Mouse (Mus musculus) neural tube, embryonic 11.5 days (tissue): ENCODE data around the gene Bsg. TPM values are rescaled to one million over a fixed set of nuclear protein-coding genes. Genes with fewer than 3 reads are reported as not detected.

Experiments used
- ATAC-seq: fragments of 200-750 bp; cut with Nextera tagmentation; 2 replicates; pipeline ENCODE4 v1.8.0; 2017; ENCODE audit warnings: moderate number of reproducible peaks, mild to moderate bottlenecking, moderate TSS enrichment, moderate library complexity; ENCODE audit not compliant: insufficient read depth, low FRiP score, low TSS enrichment
- DNase-seq: peaks from one replicate; pipeline ENCODE4 v3.0.0-alpha.2; 2015; ENCODE audit warnings: low spot score
- H3K27ac ChIP-seq: fragments of 300-500 bp; sonication (generic); 2 replicates; pipeline ENCODE4 v1.5.1; 2014; ENCODE audit warnings: low read depth, mild to moderate bottlenecking, low read length
- H3K27me3 ChIP-seq: fragments of 300-500 bp; sonication (generic); 2 replicates; pipeline ENCODE4 v1.6.1; 2014; ENCODE audit warnings: mild to moderate bottlenecking, low read length, mixed read lengths; ENCODE audit not compliant: control insufficient read depth, insufficient read depth
- H3K36me3 ChIP-seq: fragments of 300-500 bp; sonication (generic); 2 replicates; pipeline ENCODE4 v1.6.1; 2014; ENCODE audit warnings: mild to moderate bottlenecking, low read length, moderate library complexity, mixed read lengths; ENCODE audit not compliant: control insufficient read depth, insufficient read depth
- H3K4me1 ChIP-seq: fragments of 300-500 bp; sonication (generic); 2 replicates; pipeline ENCODE4 v1.6.1; 2014; ENCODE audit warnings: low read length, mixed read lengths; ENCODE audit not compliant: control insufficient read depth, insufficient read depth
- H3K4me2 ChIP-seq: fragments of 300-500 bp; sonication (generic); 2 replicates; pipeline ENCODE4 v1.6.1; 2014; ENCODE audit warnings: low read depth, mild to moderate bottlenecking, moderate library complexity
- H3K4me3 ChIP-seq: fragments of 300-500 bp; sonication (generic); 2 replicates; pipeline ENCODE4 v1.5.1; 2014; ENCODE audit warnings: low read depth, low read length
- H3K9ac ChIP-seq: fragments of 300-500 bp; sonication (generic); 2 replicates; pipeline ENCODE4 v1.6.1; 2014; ENCODE audit warnings: mild to moderate bottlenecking, low read length
- H3K9me3 ChIP-seq: fragments of 300-500 bp; sonication (generic); 2 replicates; pipeline ENCODE4 v1.6.1; 2016; ENCODE audit warnings: low read length; ENCODE audit not compliant: control insufficient read depth
- WGBS: fragments of 180-500 bp; shearing (Covaris S2); extraction: QIAGEN DNeasy Blood & Tissue Kit; methylation state at CpG from one replicate; pipeline ENCODE4 v1.1.7; 2014; 5-methylcytosine and 5-hydroxymethylcytosine counted together
- polyA plus RNA-seq: library from polyadenylated mRNA; unstranded; fragments of >200 nt; fragmentation: Nextera tagmentation; extraction: Ambion mirVana; gene quantifications from 2 replicates; pipeline ENCODE4 v1.2.1, GENCODE M21; 2014

The Bsg gene
- polyA plus RNA-seq, 1 experiment from 2014 or later, result 595 TPM

DNA sequence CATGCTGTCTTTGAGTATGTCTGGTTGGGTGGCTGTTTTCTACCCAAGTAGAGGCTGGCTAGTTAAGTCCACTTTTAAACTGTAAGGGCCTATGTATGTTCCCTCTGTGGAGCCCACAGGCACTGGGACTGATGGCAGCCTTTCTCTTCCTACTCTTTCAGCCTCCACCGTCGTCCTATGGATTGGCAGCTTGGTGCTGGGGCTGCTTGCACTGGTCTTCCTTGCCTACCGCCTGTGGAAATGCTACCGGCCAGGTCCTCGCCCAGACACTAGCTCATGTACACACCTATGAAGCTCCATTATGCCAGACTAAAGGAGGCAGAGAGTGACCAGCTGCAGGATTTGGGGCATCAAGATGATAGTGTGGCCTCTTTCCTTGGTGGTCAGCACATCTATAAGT lies 36.2 kb upstream of the Bsg start:
- DNase-seq (no peak), ATAC-seq (no peak)
- Histone ChIP-seq H3K4me3 (no peak overlapping the region; the same call in 1 of the 2 replicates), H3K27me3 (no peaks in the 10 kb centered on the region), H3K36me3 (no peaks in the 10 kb centered on the region), H3K4me2 (no peak overlapping the region), H3K4me1 (peaks cover 16% of the 10 kb centered on the region), H3K27ac (no peak overlapping the region), H3K9me3 (no peaks in the 10 kb centered on the region), H3K9ac (no peak overlapping the region)
- WGBS, result 76% methylated on average over 5 of the region's 5 CpGs

DNA sequence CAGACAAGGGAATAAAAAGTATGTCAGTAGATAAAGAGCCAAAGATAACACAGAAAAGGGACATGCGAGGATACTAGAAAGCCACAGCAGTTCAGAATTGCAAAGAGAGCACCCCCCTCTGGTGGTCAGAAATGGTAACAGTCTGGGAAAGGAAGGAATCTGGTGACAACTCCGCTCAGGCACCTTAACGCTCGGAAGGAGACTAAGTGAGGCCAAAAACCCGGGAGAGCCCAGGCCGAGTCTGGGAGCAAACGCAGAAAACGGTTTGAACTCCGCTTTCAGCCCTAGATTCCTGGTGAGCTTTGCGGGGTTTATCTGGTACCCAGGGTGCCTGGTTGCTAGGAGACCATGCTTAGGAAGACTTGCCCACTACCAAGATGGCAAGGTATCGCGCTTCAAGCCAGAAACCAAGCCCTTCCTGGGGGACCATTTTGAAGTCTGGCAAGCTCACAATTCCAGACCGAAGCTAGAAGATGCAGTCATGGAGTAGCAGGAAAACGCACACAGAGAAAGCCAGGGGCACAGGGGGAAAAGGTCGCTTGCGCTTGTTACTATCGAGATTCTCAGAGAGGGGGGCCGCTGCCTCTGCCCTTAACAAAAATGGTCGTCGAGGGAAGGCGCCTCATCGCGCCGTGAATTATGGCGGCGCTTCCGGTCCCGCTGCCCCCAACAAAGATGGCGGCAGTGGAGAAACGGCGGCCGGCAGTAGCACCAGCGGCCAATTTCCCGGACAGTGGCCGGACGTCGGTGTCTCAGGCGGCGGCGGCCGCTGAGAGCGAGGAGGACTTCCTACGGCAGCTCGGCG lies 35.3 kb upstream of the Bsg start, which contains the start of gene Tpgs1:
TSS of gene Tpgs1 (plus strand) at position 599 of the 805 bp plus-strand sequence.
- Histone ChIP-seq H3K4me3 (peak within 1 kb of the TSS; percentile 75), H3K4me1 (peaks cover 16% of the 10 kb centered on the region), H3K27me3 (no peaks in the 10 kb centered on the region), H3K27ac (peak within 1 kb of the TSS; percentile 89), H3K4me2 (peak within 1 kb of the TSS; percentile 66), H3K36me3 (no peaks in the 10 kb centered on the region), H3K9ac (peak within 1 kb of the TSS; percentile 89), H3K9me3 (no peaks in the 10 kb centered on the region)
- ATAC-seq (peak; percentile 70), DNase-seq (peak; percentile 92)
- WGBS, result under 1% methylated on average over 45 of the region's 45 CpGs

DNA sequence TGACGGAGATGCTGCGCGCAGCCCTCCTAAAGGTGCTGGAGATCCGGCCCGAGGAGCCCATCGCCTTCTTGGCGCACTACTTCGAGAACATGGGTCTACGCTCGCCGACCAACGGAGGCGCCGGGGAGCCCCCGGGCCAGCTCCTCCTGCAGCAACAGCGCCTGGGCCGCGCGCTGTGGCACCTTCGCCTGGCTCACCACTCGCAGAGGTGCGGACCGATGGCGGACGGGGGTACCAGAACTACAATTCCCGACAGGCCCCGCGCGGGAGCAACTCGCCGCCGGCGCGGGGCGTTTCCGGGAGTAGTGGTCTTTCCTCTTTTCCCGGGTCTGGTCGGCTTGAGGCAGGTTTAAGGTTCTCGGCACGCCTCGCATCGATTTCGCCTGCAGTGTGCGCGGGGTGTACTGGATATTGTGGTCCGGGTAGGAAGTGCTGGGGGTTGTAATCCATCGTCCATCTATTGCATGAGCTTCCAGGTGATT lies 34.7 kb upstream of the Bsg start:
- H3K9me3 ChIP-seq, result no peaks in the 10 kb centered on the region
- ATAC-seq (peak; percentile 67), DNase-seq (peak; percentile 89)
- H3K4me1 ChIP-seq, result peaks cover 16% of the 10 kb centered on the region
- H3K4me3 ChIP-seq, result peak overlapping the region; percentile 75
- WGBS, result under 1% methylated on average over 47 of the region's 47 CpGs
- no peaks in the 10 kb centered on the region for H3K36me3 ChIP-seq
- H3K4me2 ChIP-seq, result peak overlapping the region; percentile 66
- H3K27me3 ChIP-seq, result no peaks in the 10 kb centered on the region
- peak overlapping the region; percentile 89 for H3K9ac ChIP-seq
- peak overlapping the region; percentile 89 for H3K27ac ChIP-seq

DNA sequence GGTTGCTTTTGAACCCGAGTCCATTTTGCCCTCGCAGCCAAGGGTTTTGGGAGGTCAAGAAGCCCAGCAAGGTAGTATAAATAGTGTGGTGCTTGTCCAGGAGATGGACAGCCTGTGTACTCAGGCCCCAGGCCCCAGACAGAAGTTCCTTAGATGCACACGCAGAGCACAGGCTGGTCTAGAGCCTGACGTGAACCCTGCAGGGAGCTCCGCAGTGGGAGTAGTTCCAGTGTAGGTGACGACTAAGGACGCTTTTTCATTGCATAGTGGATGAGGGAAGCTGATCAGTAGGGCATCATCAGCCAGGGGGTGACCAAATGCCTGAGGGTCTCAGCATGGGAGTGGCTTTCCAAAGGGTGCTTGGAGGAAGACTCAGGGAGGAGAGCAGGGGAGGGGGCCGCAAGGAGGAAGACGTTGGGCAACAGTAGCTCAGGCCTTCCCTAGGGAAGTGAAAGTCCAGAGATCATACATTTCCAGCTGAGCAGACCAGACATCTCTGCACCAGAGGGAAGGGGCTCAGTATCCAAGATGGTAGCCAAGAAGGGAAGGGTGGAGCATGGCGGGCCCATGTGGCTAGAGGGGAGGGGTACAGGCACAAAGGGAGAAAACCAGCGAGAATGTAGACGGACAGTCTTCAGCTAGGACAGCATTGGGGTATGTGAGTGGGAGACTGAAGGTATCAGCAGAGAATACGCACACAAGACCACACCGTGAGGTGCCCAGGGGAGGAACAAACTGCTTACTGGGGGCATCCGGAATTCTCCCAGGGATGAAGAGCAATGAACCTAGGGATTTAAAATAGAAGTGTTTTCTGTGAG lies 34.0 kb upstream of the Bsg start:
- peaks cover 16% of the 10 kb centered on the region for H3K4me1 ChIP-seq
- no peaks in the 10 kb centered on the region for H3K9me3 ChIP-seq
- H3K4me3 ChIP-seq, result peak overlapping the region; percentile 75
- 28% methylated on average over 15 of the region's 15 CpGs for WGBS
- H3K27me3 ChIP-seq, result no peaks in the 10 kb centered on the region
- H3K4me2 ChIP-seq, result peak overlapping the region; percentile 66
- peak overlapping the region; percentile 89 for H3K9ac ChIP-seq
- peak; percentile 8; the same call in 1 of the 2 replicates for ATAC-seq
- no peaks in the 10 kb centered on the region for H3K36me3 ChIP-seq
- no peak for DNase-seq
- 0 out of 2 replicates have a peak overlapping the region, but pooled peaks have one; percentile 89 for H3K27ac ChIP-seq

DNA sequence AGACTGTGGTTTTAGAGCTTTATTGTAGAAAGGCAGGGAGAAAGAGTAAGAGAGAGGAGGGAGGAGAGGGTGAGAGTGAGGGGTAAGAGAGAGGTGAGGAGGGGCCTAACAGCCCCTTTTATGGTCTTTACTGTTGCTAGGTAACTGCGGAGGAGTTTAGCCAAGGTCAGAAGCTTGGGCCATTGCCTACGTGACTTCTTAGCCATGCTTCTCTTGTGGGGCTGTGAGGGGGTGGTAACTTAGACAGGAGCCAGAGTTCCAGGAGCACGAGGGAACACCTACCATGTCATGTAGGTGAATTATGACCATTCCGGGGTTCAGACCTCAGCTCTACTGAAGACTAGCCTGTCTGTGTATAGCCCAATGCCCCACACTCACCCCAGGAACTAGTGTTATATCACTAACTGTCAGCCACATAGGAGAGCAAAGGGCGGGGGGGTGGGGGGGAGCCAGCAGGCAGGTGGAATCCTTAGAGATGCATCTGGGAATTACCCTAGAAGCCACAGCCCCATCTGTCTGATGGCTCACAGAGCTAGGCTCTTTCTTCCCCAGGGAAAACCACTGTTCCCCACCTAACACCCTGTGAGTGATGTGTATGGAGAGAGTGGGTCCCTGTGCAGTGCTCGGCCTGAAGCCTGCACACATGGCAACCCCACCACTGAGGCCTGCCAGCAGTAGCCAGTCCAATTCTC lies 32.7 kb upstream of the Bsg start:
- no peak overlapping the region; the same call in 1 of the 2 replicates for H3K9ac ChIP-seq
- H3K36me3 ChIP-seq, result peaks cover 3% of the 10 kb centered on the region; the same call in 1 of the 2 replicates
- H3K4me3 ChIP-seq, result no peak overlapping the region
- no peak overlapping the region for H3K27ac ChIP-seq
- H3K4me2 ChIP-seq, result 0 out of 2 replicates have a peak overlapping the region, but pooled peaks have one; percentile 66
- 39% methylated on average over 6 of the region's 6 CpGs for WGBS
- no peak for ATAC-seq
- no peak for DNase-seq
- H3K27me3 ChIP-seq, result no peaks in the 10 kb centered on the region
- no peaks in the 10 kb centered on the region for H3K9me3 ChIP-seq
- H3K4me1 ChIP-seq, result peaks cover 16% of the 10 kb centered on the region

DNA sequence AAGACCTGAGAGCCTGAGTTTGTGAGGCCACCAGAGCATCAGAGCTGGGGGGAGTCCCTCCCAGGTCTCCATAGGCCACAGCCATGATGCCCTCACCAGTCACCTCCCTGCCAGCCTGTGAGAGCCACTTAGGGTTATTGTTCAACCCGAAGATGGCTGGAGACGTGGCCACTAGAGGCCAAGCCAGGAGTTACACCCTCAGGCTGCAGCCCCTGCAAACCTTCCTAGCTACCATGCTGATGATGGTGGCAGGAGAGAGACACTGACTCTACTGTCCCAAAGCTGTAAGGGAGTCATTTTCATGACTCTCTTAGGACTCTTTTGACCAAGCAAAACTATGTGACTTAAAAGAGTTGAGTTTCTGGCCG lies 32.2 kb upstream of the Bsg start:
- H3K4me1 ChIP-seq, result peaks cover 16% of the 10 kb centered on the region
- peaks cover 3% of the 10 kb centered on the region; the same call in 1 of the 2 replicates for H3K36me3 ChIP-seq
- H3K27me3 ChIP-seq, result no peaks in the 10 kb centered on the region
- H3K4me3 ChIP-seq, result no peak overlapping the region
- no peak for ATAC-seq
- 62% methylated on average over 3 of the region's 3 CpGs for WGBS
- DNase-seq, result no peak
- H3K4me2 ChIP-seq, result no peak overlapping the region
- H3K27ac ChIP-seq, result no peak overlapping the region
- no peak overlapping the region for H3K9ac ChIP-seq
- no peaks in the 10 kb centered on the region for H3K9me3 ChIP-seq

DNA sequence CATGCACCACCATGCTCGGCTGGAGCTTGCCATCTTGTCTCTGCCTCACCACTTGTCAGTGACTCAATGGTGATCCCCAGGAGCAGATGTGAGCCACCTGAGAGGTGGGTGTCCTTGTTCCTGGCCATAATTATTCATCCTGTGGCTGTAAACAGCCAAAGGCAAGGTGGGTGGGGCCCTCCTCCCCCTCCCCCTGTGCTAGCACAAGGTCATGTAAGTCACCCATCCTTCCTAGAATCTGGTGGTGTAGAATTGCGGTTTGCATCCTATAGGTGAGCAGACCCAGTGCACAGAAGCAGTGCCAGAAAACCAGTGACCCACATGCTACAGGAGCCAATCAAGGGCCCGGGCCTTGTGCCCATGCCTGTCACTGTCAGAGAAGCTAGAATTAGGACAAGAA lies 31.2 kb upstream of the Bsg start:
- peaks cover 16% of the 10 kb centered on the region for H3K4me1 ChIP-seq
- H3K36me3 ChIP-seq, result peaks cover 3% of the 10 kb centered on the region; the same call in 1 of the 2 replicates
- H3K4me2 ChIP-seq, result no peak overlapping the region
- H3K9ac ChIP-seq, result no peak overlapping the region
- ATAC-seq (no peak), DNase-seq (no peak)
- no peaks in the 10 kb centered on the region for H3K27me3 ChIP-seq
- no peak overlapping the region for H3K4me3 ChIP-seq
- WGBS, result 91% methylated on average over 3 of the region's 3 CpGs
- no peaks in the 10 kb centered on the region for H3K9me3 ChIP-seq
- no peak overlapping the region for H3K27ac ChIP-seq

DNA sequence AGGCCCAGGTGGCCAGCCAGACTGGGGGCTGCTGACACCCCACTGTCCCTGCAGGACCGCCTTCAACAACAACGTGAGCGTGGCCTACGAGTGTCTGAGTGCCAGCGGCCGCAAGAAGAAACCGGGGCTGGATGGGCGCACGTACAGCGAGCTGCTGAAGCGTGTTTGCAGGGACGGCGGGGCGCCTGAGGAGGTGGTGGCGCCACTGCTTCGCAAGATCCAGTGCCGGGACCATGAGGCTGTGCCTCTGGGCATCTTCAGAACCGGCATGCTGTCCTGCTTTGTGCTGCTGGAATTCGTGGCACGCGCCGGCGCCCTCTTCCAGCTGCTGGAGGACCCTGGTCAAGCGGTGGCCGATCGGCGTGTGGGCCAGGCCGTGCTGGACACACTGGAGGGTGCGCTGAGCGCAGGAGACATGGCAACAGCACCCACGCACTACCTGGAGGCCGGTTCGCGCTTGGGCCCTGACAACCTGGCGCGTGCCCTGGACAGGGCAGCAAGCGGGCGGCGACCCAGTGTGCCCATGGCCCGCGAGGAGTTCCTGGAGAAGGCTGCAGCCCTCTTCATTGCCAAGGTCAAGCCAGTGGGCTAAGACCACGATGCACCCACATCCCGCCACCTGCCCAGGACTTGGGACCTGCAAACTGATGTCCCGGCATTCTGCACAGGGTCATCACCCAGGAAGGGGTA lies 28.8 kb upstream of the Bsg start:
- no peak overlapping the region for H3K4me2 ChIP-seq
- ATAC-seq (no peak), DNase-seq (no peak)
- H3K27ac ChIP-seq, result no peak overlapping the region
- H3K27me3 ChIP-seq, result no peaks in the 10 kb centered on the region
- 59% methylated on average over 44 of the region's 44 CpGs for WGBS
- peaks cover 11% of the 10 kb centered on the region for H3K4me1 ChIP-seq
- peaks cover 3% of the 10 kb centered on the region; the same call in 1 of the 2 replicates for H3K36me3 ChIP-seq
- H3K9ac ChIP-seq, result no peak overlapping the region
- no peak overlapping the region for H3K4me3 ChIP-seq
- no peaks in the 10 kb centered on the region for H3K9me3 ChIP-seq
